Mouse (Mus musculus): ENCODE measurements around the gene Matn4. TPM values are rescaled to one million over a fixed set of nuclear protein-coding genes. Genes with fewer than 3 reads are reported as not detected.
A peak's percentile ranks its signal among the peaks of the same experiment; 100 is the strongest.

The Matn4 gene
- polyA plus RNA-seq, 1 experiment, result 0.82 TPM

- no peaks in the 10 kb centered on the region for H3K36me3 ChIP-seq (ENCODE audit: control insufficient read depth, insufficient read depth, low read length)
- H3K27ac ChIP-seq (ENCODE audit: insufficient read depth, low read length), result no peak overlapping the region
- H3K4me3 ChIP-seq (ENCODE audit: extremely low read depth, insufficient read depth, insufficient read length), result no peak overlapping the region
- DNase-seq (ENCODE audit: low read depth in 1 of 2, low spot score in 2 of 2), result no peak
- 76% methylated on average over 3 of the region's 3 CpGs for WGBS
- TF ChIP-seq CTCF (IDR thresholded peaks at IDR 0.05; ENCODE audit: extremely low read depth, insufficient read depth, insufficient read length, insufficient replicate concordance) (no peak), POLR2A (IDR thresholded peaks at IDR 0.05; ENCODE audit: low read depth, low read length) (no peak)
- no peaks in the 10 kb centered on the region for H3K27me3 ChIP-seq (ENCODE audit: control insufficient read depth, insufficient read depth, low read length)
- H3K4me1 ChIP-seq (ENCODE audit: control insufficient read depth, insufficient read depth, insufficient read length), result peaks cover 43% of the 10 kb centered on the region; the same call in 1 of the 2 replicates
Measured at GRCm38 (mm10) chr2:164436961-164437360, 32.0 kb upstream of the Matn4 start.

GRCm38 (mm10) chr2:164436215-164436913 lies 31.4 kb upstream of the Matn4 start:
- 56% methylated on average over 8 of the region's 8 CpGs for WGBS
- peaks cover 43% of the 10 kb centered on the region; the same call in 1 of the 2 replicates for H3K4me1 ChIP-seq (ENCODE audit: control insufficient read depth, insufficient read depth, insufficient read length)
- no peak for TF ChIP-seq CTCF (IDR thresholded peaks at IDR 0.05; ENCODE audit: extremely low read depth, insufficient read depth, insufficient read length, insufficient replicate concordance)
- peak overlapping the region; percentile 12; the same call in 1 of the 2 replicates for H3K27ac ChIP-seq (ENCODE audit: insufficient read depth, low read length)
- DNase-seq (ENCODE audit: low read depth in 1 of 2, low spot score in 2 of 2), result no peak
- no peak overlapping the region for H3K4me3 ChIP-seq (ENCODE audit: extremely low read depth, insufficient read depth, insufficient read length)
- no peaks in the 10 kb centered on the region for H3K27me3 ChIP-seq (ENCODE audit: control insufficient read depth, insufficient read depth, low read length)
- H3K36me3 ChIP-seq (ENCODE audit: control insufficient read depth, insufficient read depth, low read length), result no peaks in the 10 kb centered on the region

- H3K4me3 ChIP-seq (ENCODE audit: extremely low read depth, insufficient read depth, insufficient read length), result no peak overlapping the region
- H3K27ac ChIP-seq (ENCODE audit: insufficient read depth, low read length), result peak overlapping the region; percentile 37
- TF ChIP-seq CTCF (IDR thresholded peaks at IDR 0.05; ENCODE audit: extremely low read depth, insufficient read depth, insufficient read length, insufficient replicate concordance) (no peak), POLR2A (IDR thresholded peaks at IDR 0.05; ENCODE audit: low read depth, low read length) (no peak)
- H3K27me3 ChIP-seq (ENCODE audit: control insufficient read depth, insufficient read depth, low read length), result no peaks in the 10 kb centered on the region
- no peak for DNase-seq (ENCODE audit: low read depth in 1 of 2, low spot score in 2 of 2)
- H3K36me3 ChIP-seq (ENCODE audit: control insufficient read depth, insufficient read depth, low read length), result peaks cover 1% of the 10 kb centered on the region
- 15% methylated on average over 5 of the region's 5 CpGs for WGBS
- peaks cover 43% of the 10 kb centered on the region; the same call in 1 of the 2 replicates for H3K4me1 ChIP-seq (ENCODE audit: control insufficient read depth, insufficient read depth, insufficient read length)
Measured at GRCm38 (mm10) chr2:164435216-164436090, 30.5 kb upstream of the Matn4 start.

GRCm38 (mm10) chr2:164434681-164435080 lies 29.7 kb upstream of the Matn4 start:
- Histone ChIP-seq H3K27me3 (ENCODE audit: control insufficient read depth, insufficient read depth, low read length) (no peaks in the 10 kb centered on the region), H3K36me3 (ENCODE audit: control insufficient read depth, insufficient read depth, low read length) (peaks cover 2% of the 10 kb centered on the region), H3K4me1 (ENCODE audit: control insufficient read depth, insufficient read depth, insufficient read length) (peaks cover 35% of the 10 kb centered on the region; the same call in 1 of the 2 replicates), H3K27ac (ENCODE audit: insufficient read depth, low read length) (0 out of 2 replicates have a peak overlapping the region, but pooled peaks have one; percentile 4), H3K4me3 (ENCODE audit: extremely low read depth, insufficient read depth, insufficient read length) (no peak overlapping the region)
- no peak for DNase-seq (ENCODE audit: low read depth in 1 of 2, low spot score in 2 of 2)
- 86% methylated on average over 3 of the region's 3 CpGs for WGBS
- no peak for TF ChIP-seq POLR2A (IDR thresholded peaks at IDR 0.05; ENCODE audit: low read depth, low read length)
- TF ChIP-seq CTCF (IDR thresholded peaks at IDR 0.05; ENCODE audit: extremely low read depth, insufficient read depth, insufficient read length, insufficient replicate concordance), result no peak

DNA sequence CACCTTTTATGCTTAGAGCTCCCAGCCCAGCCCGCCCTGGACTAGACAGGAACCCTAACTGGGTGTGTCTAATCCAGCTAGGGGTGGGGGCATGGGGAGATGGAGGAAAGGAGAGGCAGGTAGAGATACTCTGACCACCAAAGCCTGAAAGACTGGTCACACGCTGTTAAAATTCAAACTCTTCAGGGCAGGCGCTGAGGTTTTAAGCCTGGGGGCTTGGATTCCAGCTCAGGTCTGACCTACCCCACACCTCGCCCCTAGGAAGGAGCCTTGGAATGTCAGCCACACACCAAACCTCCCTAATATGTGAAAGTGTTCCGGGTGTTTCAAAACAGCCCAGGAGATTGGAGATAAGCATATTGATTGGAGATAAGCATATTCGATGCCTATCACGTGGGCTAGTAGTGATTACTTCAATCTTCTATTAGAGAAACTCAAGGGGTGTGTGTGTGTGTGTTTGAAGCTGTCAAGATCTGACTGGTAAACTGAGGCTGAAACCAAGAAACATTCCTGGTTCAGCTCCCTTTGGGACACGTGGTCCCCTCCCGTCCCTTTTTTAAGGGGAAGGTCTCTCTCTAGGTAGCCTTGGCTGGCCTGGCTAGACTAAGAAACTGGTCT lies 28.4 kb upstream of the Matn4 start:
- 87% methylated on average over 9 of the region's 9 CpGs for WGBS
- Histone ChIP-seq H3K27me3 (ENCODE audit: control insufficient read depth, insufficient read depth, low read length) (no peaks in the 10 kb centered on the region), H3K36me3 (ENCODE audit: control insufficient read depth, insufficient read depth, low read length) (peaks cover 13% of the 10 kb centered on the region), H3K4me3 (ENCODE audit: extremely low read depth, insufficient read depth, insufficient read length) (no peak overlapping the region), H3K4me1 (ENCODE audit: control insufficient read depth, insufficient read depth, insufficient read length) (peaks cover 31% of the 10 kb centered on the region; the same call in 1 of the 2 replicates), H3K27ac (ENCODE audit: insufficient read depth, low read length) (no peak overlapping the region)
- TF ChIP-seq CTCF (IDR thresholded peaks at IDR 0.05; ENCODE audit: extremely low read depth, insufficient read depth, insufficient read length, insufficient replicate concordance) (no peak), POLR2A (IDR thresholded peaks at IDR 0.05; ENCODE audit: low read depth, low read length) (no peak)
- DNase-seq (ENCODE audit: low read depth in 1 of 2, low spot score in 2 of 2), result no peak

GRCm38 (mm10) chr2:164432541-164433191 lies 27.7 kb upstream of the Matn4 start:
- 68% methylated on average over 22 of the region's 22 CpGs for WGBS
- H3K4me1 ChIP-seq (ENCODE audit: control insufficient read depth, insufficient read depth, insufficient read length), result peaks cover 26% of the 10 kb centered on the region; the same call in 1 of the 2 replicates
- H3K36me3 ChIP-seq (ENCODE audit: control insufficient read depth, insufficient read depth, low read length), result peaks cover 20% of the 10 kb centered on the region
- no peak overlapping the region for H3K4me3 ChIP-seq (ENCODE audit: extremely low read depth, insufficient read depth, insufficient read length)
- H3K27ac ChIP-seq (ENCODE audit: insufficient read depth, low read length), result no peak overlapping the region
- H3K27me3 ChIP-seq (ENCODE audit: control insufficient read depth, insufficient read depth, low read length), result no peaks in the 10 kb centered on the region
- no peak for DNase-seq (ENCODE audit: low read depth in 1 of 2, low spot score in 2 of 2)
- TF ChIP-seq POLR2A (IDR thresholded peaks at IDR 0.05; ENCODE audit: low read depth, low read length), result no peak
- TF ChIP-seq CTCF (IDR thresholded peaks at IDR 0.05; ENCODE audit: extremely low read depth, insufficient read depth, insufficient read length, insufficient replicate concordance), result no peak
